Mouse (Mus musculus) frontal cortex, adult (tissue): ENCODE measurements around the gene Ppp1r1b.

ENCODE experiments used
- ATAC-seq: cut with Nextera tagmentation; 2 replicates; pipeline ENCODE4 v1.9.2; 2017; ENCODE audit warnings: mild to moderate bottlenecking, moderate library complexity, mixed read lengths; ENCODE audit not compliant: low TSS enrichment

Gene Ppp1r1b

DNA sequence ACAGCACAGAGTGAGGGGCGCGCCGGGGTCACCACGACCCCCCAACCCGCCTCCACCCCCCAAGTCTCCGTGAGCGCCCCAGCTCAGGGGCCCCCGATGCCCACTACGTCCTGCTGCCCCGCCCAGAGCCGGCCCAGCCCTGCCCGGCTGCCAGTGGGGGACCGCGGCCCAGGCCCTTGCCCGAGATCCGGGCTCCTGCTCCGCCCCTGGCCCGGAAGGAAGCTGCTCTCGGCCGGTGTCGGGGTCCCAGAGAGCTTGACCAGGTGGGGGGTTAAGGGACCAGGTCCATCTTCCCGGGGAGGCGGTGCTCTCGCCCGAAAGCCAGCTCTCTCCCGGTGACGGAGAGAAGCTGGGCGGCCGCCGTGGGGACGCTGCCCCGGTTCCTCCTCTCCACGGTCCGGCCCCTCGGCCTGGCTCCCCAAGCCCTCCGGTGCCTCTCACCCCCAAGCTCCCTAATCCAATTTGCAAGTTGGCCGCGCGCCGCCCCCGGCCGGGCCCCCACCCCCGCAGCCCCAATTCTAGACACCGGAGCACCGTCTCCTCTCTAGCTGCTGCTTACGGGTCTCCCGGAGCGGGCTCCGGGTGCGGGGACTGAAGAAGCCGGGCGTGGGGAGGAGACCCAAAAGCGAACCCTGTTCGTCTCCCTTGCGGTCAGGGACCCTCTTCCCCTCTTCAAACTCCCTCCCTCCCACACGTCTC lies 19.7 kb upstream of the Ppp1r1b start:
- ATAC-seq, result no peak

DNA sequence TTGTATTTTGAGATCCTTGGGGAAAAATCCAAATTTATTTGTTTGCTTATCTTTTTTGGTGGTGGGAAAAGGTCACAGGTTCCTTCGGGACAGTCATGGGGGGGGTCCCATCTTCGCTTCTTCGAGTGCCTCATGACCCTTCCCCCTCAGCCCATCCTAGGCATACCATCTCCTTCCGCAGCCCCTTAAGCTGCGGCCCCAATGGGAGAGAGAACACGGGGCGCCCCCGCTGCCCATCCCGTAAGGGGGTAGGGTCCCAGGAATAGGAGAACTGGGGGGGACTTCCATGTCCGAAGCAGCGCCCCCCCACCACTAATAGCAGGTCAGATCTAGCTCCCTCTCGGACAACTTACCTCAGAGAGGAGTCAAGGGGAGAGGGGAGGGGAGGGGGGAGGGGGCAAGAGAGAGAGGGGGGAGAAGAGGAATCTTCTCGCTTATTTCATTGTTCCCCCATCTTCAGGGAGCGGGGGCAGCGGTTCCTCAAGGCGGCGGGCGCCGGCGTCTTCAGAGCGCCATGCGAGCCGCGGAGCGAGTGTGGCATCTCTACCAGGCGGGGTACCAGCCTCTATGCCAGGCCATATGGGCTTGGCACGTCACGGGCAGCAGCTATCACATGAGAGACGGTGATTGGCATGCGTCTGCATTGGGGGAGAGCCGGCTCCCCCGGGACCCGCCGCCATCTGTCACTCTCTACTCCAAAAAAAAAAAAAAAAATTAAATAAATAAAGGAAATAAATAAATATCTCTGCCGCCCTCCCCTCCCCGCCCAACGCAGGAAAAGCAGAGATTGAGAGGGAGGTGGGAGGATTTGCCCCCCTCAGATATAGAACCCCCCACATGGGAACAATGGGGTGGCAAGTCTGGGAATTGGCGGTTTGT lies 18.9 kb upstream of the Ppp1r1b start, which contains the start of gene Neurod2:
TSS of gene Neurod2 (minus strand) at position 568 of the 879 bp plus-strand sequence.
- ATAC-seq, result peak; percentile 42; the same call in 1 of the 2 replicates

DNA sequence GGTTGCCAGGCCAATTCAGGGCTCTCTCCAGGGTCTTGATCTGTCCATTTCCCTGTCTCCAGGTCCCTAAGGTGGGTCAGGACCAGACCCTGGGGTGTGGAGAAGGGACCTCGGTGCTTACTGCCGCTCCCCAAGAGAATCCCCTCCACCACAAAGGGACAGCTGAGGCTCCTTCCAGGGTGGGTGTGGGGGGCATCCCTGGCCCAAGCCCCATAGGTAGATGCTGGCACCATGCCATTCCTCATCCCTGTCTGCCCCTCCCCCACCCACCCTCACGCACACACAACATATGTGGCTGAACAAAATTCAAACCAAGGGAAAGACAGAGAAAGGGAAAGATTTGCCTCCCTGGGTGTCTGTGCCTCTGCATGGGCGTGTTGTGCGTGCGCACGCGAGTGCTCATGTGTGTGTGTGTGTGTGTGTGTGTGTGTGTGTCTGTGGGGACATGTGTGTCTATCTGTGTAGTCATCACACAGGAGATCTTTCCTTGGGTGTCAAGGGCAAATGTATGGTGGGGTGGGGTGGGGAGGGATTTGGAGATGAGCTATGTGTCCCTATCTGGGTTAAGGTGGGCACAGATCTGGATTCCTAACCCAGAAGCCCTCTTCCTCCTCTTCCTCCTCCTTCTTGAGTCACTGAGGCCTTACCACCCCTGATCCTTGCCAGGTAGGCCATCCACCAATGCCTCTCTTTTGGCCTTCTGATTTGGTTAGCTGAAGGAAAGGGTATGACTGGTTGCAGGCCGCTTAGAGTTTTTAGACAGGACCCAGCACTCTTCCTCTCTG lies 18.1 kb upstream of the Ppp1r1b start:
- no peak for ATAC-seq

DNA sequence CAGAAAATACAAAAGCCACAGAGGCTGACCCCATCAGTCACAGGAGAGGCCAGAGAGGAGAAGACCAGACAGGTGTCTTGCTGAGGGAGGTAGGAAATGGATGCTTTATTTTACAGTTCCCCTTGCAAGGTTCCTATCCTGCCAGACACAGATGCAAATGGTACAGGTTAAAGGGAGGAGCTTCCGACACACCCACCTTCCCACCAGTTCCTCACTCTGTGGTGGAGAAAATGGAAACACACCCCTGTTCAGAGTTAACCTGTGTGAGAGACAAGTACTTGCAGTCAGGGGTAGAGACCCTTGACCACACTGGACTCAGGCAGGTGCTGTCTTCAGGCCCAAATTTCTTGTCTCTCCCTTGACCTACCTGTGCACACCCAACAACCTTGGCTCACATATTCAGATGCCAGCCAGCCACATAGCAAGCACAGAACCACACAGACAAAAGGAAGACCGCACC lies 17.4 kb upstream of the Ppp1r1b start:
- ATAC-seq, result no peak

DNA sequence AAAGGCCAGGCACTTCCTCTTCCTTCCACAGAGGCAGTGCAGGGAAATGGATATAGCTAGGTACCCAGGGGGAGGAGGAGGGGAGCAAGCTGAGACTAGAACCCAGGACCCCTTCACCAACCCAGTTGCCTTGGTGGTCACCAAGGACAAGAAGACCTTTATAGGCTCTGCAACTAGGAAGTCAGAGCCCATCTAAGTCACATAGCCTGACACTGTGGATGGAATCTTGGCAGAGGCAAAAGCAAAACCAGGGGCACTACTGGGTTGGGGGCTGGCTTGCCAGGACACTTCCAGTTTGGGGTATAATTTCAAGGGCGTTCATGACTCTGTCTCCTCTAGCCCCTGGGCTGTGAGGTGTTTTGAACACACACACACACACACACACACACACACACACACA lies 16.8 kb upstream of the Ppp1r1b start:
- ATAC-seq, result no peak

DNA sequence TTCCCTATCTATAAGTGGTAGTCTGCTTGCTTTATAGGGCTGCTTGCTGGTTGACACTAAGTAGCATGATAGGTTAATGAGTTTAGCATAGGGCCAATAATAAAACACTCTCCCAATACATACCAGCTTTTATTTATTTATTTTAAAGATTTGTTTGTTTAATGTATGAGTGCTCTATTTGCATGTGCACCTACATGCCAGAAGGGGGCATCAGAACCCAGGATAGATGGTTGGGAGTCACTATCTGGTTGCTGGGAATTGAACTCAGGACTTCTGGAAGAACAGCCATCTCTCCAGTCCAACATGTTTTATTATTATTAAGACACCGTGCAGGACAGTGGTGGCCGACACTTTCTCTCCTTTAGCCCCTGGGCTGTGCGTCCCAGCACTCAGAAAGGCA lies 16.0 kb upstream of the Ppp1r1b start:
- no peak for ATAC-seq

DNA sequence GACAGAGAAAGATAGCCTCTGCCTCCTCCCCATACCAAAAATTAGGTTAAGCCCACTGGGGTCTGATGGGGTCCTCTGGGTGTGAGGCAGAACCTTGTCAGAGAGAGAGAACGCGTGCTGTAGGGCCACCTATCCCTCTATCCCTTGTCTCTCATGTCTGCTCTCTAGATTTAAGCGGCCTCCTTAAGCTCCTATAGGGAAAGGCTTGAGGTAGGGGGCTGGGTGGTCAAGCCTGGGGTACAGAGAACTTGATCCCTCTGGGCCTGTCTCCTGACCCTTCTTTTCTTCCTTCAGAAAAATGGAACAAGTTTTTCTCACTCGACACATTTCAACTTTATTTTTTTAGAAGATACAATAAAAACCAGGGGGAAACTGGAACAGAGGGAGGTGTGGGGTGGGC lies 15.4 kb upstream of the Ppp1r1b start:
- ATAC-seq, result no peak

DNA sequence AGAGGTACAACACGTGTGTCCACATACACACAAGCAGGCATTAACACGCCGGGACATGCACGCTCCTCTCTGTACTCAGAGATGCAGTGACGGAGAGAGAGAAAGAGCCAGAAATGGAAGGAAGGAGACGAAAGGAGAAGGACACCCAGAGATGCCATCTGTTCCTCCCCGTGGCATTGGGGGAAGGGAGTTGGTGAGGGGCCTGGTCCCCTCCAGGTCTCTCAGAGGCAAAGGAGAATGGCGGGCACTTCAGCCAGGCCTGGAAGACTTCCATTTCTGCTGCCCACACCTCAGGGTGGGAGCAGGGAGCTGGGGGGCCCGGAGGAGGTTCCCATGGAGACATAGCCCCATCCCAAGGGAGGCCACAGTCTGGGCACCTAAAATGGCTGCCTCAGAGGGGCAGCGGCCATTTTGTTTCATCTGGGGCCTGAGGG lies 14.9 kb upstream of the Ppp1r1b start:
- ATAC-seq, result peak; percentile 22; the same call in 1 of the 2 replicates

DNA sequence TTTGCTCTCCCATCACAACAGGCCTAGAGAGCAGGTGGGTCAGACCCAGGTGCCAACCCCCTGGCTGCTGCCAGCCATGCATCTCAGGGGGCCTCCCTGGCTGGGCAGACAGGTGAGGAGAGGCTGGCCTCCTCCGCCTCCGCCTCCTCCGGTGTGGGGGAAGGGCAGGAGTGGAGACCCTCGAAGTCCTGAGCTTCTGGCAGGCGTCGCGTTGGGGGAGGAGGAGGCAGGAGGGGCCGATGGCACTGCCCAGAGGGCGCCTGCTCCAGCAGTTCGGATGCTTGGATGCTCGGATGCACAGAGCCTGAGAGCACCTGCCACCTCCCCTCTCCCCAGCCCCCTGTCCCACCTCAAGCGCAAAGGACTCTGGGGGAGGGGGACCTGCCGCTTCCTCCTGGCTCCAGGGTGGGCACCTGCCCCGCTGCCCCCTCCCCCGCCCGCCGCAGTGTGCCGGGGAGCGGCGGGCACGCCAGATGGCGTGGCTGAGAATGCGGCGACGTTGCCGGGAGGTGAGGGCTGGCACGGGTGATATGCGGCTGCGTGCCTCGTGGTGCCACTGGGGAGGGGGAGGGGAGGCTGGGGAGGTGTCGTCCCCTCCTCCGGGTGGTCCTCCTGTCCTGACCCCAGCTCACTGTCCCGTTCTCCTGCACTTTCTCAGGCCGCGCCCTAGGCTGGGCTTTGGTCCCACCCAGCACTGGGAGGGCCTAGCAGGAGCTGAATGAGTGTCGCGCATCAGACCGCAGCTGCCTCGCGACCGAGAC lies 14.0 kb upstream of the Ppp1r1b start:
- ATAC-seq, result no peak

DNA sequence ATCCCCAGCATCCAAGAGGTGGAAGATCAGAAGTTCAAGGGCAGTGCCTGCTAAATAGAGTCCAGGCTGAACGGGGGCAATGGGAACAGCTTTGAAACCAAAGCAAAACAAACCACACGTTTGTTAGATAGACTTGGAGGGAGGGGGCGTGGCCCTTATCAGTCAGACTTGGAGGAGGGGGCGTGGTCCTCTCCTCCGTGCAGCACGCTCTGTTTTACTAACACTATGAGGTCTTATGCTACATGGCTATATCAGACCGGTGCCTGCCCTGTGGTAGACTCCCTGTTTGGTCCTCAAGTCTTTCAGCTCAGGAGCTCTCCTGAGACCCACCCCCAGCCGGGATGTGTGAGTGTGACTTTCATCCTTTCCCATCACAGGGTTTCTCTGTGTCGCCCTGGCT lies 13.0 kb upstream of the Ppp1r1b start:
- no peak for ATAC-seq

DNA sequence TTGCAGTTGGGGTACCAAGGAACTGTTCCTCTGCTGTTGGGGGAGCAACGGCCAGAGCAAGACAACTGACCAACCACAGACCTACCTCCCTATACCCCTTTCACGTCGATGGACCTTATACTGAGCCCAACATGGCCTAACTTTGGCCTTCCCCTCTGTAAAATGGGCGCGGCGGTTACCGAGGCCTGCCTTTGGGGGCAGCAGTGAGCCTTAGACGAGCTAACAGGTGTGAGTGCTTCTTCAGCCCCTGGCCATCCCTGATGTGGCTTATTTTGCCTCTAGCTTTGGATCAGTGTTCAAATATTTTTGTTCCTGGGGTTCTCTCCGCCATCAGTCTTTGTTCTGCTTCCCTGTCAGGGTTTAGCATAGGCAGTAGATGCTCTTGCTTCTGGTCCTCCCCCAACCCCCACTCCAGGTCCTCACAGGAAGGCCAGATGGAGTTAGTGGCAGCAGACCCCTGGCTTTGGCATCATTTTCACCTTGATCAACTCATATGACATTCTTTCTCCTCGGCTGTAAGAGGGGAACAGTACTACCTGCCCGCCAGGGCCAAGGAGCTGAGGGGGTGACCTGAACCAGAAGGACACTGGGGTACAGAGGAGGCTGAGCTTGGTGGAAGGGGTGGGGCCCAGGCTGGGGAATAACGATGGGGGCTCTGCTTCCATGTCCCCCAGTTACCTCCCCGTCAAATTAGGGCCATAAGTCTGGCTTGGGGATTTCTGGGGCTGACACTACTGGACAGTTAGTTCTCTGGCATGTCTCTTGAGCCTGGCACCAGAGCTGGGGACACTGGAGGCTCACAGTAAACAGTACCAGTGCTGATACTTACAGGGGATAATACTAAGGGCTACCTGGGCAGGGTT lies 11.7 kb upstream of the Ppp1r1b start:
- ATAC-seq, result no peak

DNA sequence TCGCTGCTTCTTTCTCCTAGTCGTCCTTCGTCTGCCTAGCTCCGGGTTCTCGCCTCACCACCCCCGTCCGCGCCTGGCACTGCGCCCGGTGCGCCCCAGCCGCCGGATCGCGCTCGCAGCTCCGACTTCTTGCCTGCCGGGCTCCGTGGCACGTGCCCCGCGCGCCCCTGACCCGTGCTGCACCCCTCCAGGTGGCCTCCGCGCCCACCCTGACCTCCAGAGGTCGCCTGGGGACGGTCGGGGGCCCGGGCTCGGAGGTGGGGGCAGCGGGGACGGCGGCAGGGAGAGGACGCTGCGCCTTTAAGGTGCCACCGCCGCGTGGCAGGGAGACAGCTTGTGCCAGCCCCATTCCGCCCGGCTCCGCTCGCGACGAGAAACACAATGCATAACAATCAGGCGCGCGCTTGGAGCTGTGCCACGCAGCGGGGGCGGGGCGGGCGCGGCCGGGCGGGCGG lies 9.7 kb upstream of the Ppp1r1b start:
- ATAC-seq, result 0 out of 2 replicates have a peak, but pooled peaks have one; percentile 18

DNA sequence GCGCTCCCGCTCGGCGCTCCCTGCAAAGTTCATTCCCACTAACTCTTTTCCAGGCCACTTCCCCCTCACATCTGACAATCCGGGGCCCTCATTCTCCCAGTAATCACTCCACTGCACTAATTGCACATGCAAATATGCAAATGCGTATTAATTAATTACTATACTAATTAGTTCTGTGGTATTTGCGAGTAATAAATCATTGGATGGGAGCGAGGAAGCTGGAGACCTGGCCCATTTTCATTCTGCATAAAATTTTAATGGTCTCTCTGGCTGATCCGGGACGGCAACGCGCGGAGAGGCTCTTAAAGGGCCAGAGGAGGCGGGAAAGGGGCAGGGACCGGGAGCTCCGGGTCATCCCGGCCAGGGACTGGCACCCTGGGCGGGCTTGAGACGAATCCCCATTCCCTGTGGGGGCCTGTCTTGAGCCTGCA lies 9.1 kb upstream of the Ppp1r1b start:
- no peak for ATAC-seq

DNA sequence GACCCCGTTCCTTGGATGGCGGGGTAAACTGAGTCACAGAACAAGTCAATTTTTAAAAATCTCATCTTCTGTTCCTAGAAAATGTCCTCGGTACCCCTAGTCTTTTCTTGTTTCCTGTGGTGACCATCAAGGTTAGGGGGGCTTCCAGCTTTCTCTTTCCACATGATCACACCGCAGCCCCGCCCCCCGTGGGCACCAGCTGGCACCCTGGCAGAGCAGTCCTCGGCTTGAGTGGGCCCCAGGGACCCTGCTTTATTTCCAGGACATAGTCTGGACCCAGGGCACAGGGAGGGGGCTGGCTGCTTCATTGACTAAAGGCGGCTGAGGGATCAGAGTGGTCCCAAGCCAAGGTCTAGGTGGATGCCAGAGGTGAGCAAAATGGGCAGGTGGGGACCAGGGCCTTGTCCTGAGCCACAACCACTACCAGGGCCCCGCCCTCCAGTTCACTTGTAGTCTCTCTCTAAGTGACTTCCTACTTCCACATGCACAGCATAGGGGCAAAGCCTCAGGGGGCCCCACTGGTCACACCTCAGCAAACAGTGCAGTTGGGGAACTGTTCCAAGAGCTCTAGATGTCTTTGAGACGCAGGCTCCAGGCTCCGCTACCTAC lies 8.4 kb upstream of the Ppp1r1b start:
- no peak for ATAC-seq

DNA sequence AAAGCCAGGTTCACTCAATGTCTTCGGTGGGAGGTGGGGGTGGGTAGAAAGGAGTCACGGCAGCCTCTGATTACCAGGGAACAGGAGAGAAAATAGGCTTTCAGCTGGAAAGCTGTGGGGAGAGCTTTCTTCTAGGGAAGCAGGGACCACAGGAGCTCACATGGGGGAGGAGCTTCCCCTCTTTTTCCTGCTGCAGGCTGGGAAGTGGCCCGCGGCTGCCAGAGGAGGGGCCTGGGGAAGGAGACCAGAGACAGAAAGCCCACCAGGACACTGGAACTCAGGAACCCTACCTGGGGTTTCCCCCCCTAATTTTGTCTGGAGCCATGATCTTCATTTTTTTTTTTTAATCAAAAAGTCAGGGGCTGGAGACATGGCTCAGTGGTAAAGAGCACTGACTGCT lies 7.6 kb upstream of the Ppp1r1b start:
- no peak for ATAC-seq

DNA sequence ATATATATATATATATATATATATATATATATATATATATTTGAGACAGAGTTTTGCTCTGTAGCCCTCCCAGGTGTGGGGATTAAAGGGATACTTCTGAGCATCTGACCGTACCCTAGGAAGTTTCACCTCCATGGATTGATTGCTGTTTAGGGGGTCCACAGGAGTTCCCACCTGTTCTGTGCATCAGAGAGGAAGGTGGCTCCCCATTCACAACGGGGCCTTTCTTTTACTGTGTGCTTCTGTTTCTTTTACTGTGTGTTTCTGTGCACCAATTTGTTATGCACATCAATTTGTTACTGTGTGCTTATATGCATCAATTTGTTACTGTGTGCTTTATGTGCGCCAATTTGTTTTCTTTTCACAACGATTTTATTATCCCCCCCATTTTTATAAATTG lies 7.0 kb upstream of the Ppp1r1b start:
- ATAC-seq, result no peak

DNA sequence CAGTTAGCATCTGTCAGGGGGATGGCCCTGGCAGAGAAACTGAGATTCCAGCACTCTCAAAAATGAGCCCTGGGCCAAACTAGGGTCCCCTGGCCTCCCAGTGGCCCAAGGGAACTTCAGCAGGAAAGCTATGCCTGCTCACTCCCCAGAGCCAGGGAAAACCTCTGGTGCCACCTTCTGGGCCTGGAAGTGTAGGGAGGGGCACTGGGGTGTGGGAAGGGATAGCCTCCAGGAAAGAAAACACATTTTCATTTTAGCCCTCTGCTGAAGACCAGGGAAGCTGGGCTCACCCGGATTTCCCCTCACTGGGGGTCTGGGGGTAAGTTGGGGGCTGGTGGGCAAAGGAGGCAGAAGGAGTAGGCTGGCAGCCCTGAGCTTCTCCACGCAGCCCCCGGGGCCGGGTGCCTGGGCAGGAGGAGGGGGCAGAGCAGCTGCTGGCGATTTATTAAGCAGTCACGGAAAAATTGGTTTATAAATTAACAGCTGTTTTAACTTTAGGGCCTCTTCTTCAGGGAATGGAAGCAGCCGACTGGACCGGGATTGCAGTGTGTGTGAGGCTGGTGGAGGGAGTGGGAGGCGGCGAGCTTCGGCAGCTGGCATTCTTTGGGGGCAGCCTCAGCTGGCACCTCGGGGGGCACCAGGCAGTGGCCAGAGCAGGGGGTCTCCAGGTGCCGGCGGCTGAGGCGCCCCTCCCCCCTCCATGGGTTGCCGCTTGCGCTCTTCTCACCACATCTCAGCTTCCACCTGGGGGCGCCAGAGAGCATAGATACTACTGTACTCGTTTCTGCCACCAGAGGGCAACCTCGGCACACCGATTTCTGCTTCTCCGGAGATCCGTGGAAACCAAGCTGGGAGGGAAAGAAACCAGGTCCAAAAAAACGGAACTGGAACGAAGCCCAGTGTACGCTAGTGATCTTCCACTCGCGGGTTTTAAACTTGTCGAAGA lies 5.9 kb upstream of the Ppp1r1b start:
- ATAC-seq, result peak; percentile 48; the same call in 1 of the 2 replicates

DNA sequence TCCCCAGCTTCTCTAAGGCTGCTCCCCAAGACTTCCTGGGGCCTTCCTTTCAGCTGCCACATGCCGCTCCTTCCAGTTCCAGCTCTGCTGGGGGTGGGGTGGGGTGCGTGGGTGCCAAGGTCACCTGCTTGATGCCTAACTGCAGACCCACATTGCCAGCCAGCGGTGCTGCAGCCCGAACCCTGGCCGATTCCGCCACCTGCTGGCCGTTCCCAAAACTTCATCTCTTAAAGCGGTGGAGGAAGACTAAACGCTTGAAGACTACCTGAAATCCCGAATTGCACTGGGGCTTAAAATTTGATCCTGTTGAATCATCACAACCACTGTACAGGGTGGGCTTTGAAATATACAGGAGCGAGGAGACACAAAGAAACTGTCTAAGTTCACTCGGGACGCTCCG lies 3.0 kb upstream of the Ppp1r1b start:
- ATAC-seq, result 0 out of 2 replicates have a peak, but pooled peaks have one; percentile 5

DNA sequence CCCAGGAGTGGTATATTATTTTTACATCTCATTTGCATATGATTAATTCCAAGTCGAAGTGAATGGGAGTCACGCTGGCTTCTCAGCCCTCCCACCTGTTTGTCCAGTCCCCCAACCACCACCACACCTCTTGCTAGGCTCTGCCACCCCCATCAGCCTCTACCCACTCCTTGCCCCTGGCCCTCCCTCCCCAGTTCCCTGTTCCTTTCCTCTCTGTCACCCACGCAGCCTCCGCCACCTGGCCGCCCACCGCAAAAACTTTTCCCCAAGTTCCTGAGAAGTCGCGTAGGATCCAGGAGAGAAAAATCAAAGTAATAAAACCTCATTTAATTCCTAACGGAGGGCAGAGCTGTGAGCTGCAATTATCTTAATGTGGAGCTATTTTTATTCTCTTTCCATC lies 2.0 kb upstream of the Ppp1r1b start:
- no peak for ATAC-seq
